Mouse (Mus musculus): Measurements from ENCODE around the gene Rngtt.
"Not testable (repeated sequence)": the region's sequence is repeated elsewhere in the genome, so short reads cannot be mapped to it uniquely, and the experiment has no call there.

Gene Rngtt

DNA sequence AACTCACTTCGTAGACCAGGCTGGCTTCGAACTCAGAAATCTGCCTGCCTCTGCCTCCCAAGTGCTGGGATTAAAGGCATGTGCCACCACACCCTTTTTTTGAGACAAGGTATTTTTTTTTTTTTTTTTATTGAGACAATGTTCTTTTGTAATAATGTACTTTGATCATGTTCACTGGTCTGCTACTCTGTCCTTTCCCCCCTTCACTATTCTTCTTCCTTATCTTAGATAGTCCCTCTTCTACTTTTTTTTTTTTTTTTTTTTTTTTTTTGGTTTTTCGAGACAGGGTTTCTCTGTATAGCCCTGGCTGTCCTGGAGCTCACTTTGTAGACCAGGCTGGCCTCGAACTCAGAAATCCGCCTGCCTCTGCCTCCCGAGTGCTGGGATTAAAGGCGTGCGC is 4.0 kb downstream of the Rngtt start:
- DNase-seq: not testable (repeated sequence)

DNA sequence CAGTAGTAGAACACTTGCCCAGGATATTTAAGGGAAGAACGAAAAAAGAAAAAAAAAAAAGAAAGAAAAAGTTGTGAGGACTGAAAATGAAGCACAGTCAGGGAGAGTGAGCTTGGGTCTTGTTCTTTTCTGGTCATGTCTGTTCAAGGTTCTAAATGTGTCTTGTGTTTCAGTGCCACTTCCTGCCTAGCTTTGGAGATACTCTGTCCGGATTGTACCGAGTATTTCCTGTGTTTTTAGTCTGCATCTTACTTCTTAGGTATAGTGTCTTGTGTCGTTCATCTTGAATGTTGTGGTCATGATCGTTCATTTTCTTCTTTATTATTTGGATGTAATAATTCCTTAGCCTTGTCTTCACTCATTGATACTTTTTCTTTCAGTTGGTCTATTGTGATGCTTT is 5.7 kb downstream of the Rngtt start:
- DNase-seq: no peak

DNA sequence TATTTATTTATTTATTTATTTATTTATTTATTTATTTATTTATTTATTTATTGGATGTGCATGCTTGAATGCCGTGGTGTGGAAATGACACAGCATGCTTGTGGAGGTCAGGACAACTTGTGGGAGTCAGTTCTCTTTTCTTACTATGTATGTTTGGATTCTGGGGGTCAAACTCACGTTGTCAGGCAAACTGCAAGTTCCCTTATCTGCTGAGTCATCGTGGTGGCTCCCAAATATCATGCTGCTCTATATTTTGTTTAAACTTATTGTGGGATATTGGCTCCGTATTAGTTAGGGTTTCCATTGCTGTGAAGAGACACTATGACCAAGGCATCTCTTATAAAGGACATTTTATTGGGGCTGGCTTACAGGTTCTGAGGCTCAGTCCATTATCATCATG is 21.0 kb downstream of the Rngtt start:
- DNase-seq: no peak

DNA sequence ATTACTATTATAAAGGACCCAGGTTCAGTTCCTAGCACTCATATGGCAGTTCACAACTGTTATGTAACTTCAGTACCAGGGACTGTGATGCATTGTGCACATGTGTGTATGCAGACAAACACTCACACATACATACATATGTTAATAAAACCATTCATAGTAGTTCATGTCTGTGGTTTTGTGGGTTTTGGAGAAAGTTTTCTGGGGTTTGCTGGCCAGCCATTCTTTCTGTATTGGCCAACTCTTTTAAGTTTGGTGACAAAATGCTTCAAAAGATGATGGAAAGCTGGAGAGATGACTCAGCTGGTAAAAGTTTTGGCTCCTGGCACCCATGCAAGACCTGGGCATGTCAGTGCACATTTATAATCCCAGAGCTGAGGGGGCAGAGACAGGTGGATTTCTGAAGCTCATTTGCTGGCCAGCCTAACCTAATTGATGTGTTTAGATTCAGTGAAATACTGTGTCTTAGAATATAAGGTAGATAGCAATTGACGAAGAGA is 22.9 kb downstream of the Rngtt start:
- no peak for DNase-seq

DNA sequence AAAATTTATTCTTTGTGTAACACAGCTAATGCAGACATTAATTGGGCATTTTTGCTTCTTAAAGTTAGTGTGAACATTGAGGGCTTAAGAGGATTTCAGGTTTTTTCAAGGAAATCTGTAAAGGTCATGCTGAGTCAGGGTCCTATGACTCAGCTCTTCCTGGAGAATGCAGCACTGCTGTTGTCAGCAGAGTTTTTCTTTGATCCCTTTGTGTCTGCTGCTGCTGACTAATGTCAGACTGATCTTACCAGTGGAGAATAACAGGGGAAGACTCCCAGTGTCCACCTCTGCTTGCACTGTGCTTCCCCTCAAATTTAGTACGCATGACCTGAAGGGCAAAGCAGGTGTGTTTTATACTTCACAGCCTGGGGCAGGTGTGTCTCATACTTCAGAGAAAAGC is 27.9 kb downstream of the Rngtt start:
- DNase-seq: no peak

DNA sequence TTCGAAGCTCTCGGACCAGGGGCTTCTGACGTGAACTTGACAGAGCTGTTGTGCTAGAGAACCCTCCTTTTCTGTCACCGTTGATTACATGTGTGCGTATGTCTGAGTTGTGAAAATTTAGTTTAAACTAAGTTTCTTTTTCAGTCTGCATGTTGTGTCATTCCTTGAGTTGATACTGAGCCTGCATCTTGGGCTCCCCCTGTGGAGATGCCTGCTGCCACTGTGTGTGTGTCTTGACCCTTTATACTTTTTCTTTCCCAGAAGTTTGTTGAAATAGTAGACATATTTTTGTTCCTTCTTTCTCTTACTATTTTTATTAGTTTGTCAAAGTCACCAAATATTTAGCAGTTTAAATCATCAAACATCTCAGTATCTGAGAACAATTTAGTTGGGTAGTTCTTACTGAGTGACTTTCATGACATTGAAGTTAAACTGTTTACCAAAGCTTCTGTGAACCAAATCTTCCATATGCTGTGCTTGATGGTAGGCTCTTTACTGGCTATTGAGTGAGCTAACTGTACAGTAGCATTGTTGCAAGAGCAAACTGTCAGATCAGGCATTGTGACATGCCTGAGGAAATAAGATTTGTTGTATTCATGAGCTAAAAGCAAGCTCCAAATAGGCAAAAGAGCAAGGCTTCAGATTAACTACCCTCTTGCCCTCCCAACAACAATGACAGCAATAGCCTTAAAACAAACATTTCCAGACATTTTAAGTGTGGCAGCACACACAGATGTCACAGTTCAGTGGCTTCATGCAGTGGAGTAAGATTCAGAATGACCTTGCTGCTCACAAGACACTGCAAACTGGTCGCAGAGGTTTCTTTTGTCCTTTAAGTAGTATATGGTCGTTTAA is 33.0 kb downstream of the Rngtt start:
- DNase-seq: no peak

DNA sequence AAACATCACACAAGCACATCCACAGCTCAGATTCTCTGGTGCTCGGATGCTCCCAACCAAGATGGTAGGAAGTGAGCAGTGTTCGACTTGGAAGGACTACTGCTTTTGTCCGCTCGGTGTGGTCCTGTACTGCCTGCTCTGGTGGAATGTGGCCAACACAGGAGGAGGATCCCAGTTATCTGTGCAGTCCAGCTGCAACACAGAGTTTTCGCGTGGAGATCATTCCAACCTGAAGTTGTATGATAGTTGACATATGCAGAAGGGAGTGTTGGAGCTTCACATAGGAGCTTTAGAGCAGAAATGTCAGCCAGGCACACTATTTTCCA is 33.6 kb downstream of the Rngtt start:
- DNase-seq: no peak

DNA sequence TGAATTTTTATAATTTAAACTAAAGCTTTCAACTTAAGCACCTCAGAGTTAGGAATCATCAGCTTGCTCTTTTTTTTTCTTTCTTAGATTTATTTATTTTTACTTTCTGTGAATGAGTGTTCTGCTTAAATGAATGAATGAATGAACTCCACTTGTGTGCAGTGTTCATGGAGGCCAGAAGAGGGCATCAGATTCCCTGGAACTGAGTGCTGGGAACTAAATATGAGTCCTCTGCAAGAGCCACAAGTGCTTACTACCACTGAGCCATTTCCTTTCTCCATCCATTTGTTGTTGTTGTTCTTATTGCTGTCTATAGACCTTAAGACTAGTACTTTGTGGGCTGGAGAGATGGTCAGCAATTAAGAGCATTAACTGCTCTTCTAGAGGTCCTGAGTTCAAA is 53.3 kb downstream of the Rngtt start:
- no peak for DNase-seq

DNA sequence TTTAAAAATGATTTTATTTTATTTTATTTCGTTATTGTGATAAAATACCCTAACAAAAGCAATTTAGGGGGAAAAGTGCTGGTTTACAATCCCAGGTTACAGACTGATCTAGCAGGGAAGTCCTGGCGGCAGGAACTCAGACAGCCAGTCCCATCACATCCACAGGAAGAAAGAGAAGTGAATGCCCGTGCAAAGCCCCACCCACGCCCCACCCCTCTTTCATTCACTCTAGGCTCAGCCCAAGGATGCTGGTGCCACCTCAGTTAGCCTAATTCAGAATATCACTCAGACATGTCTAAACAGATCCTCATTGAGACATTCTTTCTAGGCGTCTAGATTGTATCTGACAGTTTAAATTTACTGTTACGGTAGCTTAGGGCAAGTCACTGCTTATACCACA is 64.8 kb downstream of the Rngtt start:
- no peak for DNase-seq

DNA sequence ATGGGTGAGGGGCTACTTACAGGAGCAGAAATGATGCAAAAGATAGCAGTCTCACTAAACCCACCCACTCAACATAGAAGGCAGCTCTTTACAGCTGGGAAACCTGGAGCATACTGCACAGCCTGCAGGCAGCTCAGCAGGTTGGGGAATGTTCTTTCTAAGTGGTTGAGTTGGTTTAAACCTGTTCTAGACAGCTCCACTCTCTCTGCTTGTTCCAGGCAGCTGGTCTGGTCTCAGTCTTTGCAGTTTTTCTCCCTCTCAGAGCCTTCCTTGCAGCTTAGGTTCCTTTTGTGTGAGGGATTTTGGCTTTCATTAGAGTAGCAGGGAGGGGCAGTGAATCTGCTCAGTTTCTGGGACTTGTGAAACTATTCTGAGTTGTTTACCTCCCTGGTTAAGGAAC is 67.5 kb downstream of the Rngtt start:
- no peak for DNase-seq

DNA sequence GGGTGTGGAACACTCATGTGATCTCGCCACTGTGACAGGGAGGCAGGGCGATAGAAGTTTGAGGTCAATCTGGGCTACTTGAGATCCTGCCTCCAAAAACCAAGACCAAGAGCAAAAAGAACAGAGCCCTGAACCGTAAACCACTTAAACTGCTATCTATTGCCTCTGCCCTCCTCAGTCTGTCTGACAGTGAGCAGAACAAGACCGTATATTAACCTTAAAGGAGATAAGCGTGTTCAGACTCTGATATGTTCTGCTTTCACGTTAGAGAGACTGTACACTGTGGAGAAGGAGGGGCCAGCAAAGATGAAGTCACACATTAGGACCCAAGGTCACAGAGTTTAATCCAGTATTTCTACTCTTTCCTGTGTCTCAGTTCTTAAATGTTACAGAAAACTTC is 68.8 kb downstream of the Rngtt start:
- no peak for DNase-seq

DNA sequence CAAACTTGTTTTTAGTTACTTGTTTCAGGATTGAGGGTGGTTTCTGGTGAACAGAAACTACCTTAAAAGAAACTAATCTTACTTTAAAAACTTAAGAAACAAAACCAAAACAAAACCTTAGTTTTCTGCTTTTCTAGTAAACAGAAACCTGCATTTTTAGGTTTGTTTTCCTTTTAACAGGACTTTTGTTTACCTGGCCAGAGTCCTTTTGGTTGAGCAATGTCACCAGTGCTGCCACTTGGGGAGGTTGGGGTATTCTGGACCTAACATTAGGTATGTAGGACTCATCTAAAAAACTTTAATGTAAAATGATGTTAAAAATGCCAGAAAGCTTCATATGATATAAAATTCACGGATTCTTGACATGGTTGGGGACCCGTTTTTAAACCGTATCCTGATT is 78.8 kb downstream of the Rngtt start:
- DNase-seq: no peak

DNA sequence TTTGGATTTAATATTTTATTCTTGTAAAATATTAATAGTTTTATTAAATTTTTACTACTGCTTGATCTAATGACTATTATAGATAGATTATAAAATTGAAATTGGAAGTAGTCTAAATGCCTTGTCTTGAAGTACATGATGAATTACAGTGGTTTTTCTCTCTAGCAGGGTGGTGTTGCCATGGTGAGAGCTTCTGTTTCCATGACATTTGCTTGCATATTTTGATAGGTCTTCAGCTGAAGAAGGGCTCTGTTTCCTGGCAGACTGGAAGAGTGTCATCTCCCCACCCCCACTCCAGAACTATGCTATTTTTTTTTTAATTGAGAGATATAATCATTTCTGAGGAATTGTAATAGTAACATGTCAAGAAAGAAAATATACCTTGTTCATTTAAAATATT is 80.5 kb downstream of the Rngtt start:
- no peak for DNase-seq

DNA sequence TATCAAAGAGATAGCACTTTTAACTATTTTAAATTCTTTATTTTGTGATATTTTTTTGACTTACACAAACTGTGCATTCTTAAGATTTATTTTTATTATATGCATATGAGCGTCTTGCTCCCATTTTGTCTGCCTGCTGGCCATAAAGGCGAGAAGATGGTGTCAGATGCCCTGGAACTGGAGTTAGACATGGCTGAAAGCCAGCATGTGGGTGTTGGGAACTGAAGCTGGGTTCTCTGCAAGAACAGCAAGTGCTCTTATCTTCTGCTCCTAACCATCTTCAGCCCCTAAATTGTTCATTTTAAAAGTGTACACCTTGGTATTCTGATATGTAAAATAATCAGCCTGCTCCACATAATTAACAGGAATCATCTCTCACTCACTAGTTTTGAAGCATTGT is 83.3 kb downstream of the Rngtt start:
- DNase-seq: no peak

DNA sequence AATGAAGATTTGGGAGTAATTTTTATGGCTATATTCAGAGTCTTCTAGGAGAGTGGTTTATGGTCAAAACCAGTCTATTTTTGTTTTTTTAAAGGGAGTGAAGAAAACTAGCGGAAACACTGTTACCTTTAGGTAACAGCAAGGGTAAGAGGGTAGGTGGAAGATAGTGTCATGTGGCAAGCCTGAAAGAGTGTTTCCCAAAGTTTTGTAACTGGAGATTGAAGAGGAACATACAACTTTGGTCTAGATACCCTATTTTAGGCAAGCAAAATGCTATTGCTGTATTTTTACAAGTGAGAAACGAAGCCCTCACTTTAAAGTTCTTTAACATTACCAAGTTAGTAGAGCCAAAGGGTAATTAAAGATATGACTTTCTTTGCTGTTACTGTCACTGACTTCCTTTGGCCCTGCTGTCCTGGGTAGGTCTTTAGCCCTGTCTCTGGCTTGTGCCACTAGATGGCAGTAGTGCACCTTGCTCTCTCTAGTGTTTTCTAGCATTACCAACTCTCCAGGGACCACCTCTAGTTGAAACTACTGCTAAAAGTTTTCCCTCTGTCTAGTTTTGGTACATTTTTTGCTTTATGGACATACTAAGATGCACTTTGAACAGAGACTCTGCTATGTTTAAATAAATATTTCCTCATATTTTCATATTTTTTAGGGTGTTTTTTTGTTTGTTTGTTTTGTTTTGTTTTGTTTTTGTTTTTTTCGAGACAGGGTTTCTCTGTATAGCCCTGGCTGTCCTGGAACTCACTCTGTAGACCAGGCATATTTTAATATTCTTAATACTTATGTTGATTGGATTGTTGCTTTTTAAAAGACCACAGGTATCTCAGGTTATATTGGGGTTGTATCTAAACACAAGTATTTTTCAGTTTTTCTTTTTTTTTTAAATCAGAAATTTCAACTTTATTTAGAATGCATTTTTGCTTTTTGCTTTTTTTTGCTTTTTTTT is 86.4 kb downstream of the Rngtt start:
- peak; percentile 96 for DNase-seq

DNA sequence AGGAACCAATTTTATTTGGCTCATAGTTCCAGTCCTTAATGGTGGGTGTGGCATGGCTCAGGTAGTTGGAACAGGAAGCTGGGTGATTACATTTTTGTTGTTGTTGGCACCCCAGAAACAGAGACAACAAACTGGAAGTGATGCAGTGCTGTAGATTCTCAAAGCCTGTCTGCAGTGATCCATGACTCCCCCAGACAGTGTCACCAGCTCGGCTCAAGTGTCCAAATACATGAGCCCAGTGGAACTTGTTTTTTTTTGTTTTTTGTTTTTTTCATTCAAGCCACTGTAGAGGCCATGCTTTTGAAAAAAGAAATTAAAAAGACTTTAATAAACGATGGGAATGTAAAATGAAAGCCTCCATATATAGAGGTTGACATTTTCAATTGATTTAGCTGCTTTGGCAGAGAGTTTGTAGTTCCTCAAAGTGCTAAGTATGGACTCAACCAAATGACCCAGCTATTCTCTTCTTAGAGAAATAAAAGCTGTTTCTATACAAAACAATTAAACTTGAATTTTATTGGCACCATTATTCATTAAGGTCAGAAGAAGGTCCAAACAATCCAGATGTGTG is 95.7 kb downstream of the Rngtt start:
- no peak for DNase-seq

DNA sequence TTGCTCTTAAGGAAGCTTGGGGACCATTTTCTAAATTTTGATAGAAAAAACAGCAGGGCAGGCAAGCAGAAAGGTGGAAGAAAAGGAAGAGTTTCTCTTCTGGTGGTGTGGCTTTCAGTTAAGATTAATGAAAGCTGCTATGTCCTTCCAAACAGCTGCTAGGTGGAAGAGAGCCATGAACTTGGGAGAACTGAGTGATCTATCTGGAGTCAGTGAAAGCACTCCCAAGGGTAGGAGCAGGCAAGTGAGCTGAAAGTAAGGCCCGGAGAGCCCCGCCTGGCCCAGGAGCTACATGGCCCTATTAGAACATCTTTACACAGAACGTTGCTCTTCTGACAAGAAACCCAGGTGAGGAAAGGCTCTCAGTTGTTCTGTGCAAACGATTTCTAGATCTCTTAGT is 103.7 kb downstream of the Rngtt start:
- peak; percentile 97 for DNase-seq

DNA sequence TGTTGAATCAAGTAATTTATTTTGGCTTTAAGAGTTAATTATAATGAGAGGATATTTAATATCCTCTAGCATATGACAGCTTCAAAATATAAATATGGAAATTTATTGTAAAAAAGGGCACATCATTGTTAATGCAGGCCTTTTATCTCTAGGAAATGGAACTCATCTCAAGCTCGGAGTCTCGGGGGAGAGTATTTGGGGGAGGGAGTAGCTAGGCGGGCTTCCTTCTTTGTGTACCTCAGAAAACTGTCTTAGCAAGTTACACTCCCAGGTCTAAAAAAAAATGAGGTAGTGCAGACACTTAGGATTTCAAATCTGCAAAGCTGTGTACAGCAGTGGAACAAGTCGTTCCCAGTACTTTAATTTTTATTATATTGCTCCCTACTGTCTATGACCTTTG is 104.7 kb downstream of the Rngtt start:
- no peak for DNase-seq

DNA sequence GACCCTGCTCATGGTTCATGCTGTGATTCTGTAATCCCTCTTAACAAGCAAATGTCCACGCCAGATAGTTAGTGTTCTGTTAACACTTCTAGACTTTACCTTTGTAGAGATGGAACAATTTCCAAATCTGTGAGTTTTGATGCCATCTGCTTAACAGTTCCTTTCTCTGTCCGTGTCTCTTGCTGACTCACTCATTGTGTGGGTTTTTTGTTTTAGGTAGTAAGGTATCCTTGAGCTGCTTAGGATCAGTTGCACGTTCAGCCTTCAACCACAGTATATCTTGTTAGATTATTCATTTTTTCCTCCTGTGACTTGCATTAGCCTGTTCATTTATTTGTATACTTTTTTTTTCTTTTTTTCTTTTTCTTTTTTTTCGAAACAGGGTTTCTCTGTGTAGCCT is 107.3 kb downstream of the Rngtt start:
- no peak for DNase-seq

DNA sequence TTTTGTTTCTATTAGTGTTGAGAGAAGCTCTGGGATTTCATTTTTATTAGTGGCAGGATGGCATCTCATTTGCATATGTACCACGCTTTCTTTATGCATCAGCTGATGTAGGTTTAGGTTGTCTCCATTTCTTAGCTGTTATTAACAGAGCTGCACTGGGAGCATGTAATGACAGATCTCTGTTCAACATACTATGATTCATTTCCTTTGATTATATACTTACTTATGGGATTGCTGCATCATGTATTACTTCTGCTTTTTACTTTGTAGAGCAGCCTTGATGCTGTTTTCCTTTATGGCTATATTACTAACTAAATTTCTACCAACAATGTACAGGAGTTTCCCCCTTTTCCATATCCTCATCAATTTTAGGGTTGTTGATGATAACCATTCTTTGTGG is 109.5 kb downstream of the Rngtt start:
- DNase-seq: no peak

DNA sequence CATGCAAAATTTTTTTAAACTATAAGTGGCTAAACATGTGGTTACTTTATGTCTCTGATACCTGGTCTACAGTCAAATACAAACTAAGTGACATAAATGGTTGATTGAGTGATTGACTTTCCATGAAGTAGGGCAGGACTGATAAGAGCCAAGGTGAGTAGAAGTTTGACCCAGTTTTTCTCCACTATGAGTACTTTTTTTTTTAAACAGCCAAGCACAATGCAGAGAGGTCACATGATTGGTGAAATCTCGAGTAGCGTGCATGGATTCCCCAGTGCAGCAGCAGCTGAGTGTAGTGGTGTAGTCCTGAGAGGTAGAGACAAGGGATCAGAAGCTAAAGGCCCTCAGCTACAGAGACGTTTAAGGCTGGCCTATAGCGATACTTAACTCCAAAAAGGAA is 118.7 kb downstream of the Rngtt start:
- DNase-seq: no peak

DNA sequence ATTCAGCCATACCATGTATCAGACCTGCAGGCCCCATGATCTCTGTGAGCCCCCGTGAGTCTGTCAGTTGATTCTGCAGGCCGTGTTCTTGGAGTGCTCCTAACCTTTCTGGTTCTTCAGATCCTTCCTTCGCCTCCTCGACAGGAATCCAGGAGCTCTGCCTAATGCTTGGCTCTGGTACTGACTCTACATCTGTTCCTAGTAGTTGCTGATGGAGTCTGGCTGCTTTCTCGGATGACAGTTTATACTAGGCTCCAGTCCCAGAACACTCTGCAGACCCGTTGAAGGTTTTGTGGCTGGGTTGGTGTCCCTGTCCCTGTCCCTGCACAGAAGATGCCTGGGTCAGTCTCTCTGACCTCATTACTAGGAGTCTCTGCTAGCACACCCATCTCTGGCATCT is 131.8 kb downstream of the Rngtt start:
- peak; percentile 94 for DNase-seq

DNA sequence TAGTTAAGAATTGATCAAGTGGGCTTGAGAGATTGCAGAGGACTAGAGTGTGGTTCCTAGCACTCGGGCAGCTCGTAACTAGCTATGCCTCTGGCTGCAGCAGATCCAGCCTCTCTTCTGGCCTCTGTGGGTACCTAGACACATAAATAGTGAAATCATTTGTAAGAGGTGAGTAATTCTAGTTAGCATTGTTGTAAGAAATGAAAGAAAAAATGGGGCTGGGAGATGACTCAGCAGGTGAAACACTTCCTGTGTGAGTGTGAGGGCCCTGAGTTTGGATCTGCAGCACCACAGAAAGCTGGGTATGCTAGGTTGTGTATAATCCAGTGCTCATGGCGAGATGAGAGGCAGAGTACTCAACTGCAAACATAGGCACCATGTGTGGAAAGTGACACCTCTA is 136.2 kb downstream of the Rngtt start:
- DNase-seq: no peak

DNA sequence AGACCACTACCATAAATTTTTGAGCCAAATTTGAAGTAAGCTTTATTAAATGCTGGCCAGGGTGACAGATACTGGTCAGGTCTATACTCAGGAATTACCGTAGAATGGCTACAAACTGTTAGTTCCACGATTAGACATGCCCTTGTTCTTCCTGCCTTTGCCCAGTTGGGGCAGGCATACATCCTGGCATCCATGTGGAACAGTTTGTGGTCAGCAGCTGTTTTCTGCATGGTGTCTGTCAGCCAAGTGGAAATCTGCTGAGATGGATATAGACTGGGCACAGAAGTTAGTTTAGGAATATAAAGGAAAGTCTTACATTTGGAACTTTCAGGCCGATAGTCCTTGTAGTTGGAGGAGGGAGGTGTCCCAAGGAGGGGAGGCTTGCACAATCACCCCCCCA is 136.8 kb downstream of the Rngtt start:
- no peak for DNase-seq
